Mouse (Mus musculus) liver, embryonic 16.5 days (tissue): ENCODE data around the gene Dhx37. TPM values are rescaled to one million over a fixed set of nuclear protein-coding genes. Genes with fewer than 3 reads are reported as not detected.

Experiments
- ATAC-seq: fragments of 200-750 bp; cut with Nextera tagmentation; 2 replicates; pipeline ENCODE4 v1.8.0; 2017; ENCODE audit warnings: low read depth, mild to moderate bottlenecking, moderate number of reproducible peaks, moderate library complexity
- H3K27ac ChIP-seq: fragments of 300-500 bp; sonication (generic); 2 replicates; pipeline ENCODE4 v1.5.1; 2014; ENCODE audit warnings: mild to moderate bottlenecking, low read length
- H3K27me3 ChIP-seq: fragments of 300-500 bp; sonication (generic); 2 replicates; pipeline ENCODE4 v1.6.1; 2014; ENCODE audit warnings: low read depth, low read length, mixed read lengths; ENCODE audit not compliant: control insufficient read depth, insufficient read depth
- H3K36me3 ChIP-seq: fragments of 300-500 bp; sonication (generic); 2 replicates; pipeline ENCODE4 v1.6.1; 2014; ENCODE audit warnings: mild to moderate bottlenecking; ENCODE audit not compliant: control insufficient read depth, insufficient read depth
- H3K4me1 ChIP-seq: fragments of 300-500 bp; sonication (generic); 2 replicates; pipeline ENCODE4 v1.6.1; 2014; ENCODE audit warnings: low read depth, low read length, mixed read lengths; ENCODE audit not compliant: control insufficient read depth
- H3K4me2 ChIP-seq: fragments of 300-500 bp; sonication (generic); 2 replicates; pipeline ENCODE4 v1.6.1; 2014; ENCODE audit warnings: low read depth, low read length, mixed read lengths
- H3K4me3 ChIP-seq: fragments of 300-500 bp; sonication (generic); 2 replicates; pipeline ENCODE4 v1.5.1; 2014; ENCODE audit warnings: low read depth, mild to moderate bottlenecking, low read length
- H3K9ac ChIP-seq: fragments of 300-500 bp; sonication (generic); 2 replicates; pipeline ENCODE4 v1.6.1; 2014; ENCODE audit warnings: low read depth, low read length
- H3K9me3 ChIP-seq: fragments of 300-500 bp; sonication (generic); replicated peaks from 2 replicates; pipeline ENCODE4 v1.6.1; 2016; ENCODE audit warnings: low read length; ENCODE audit not compliant: control insufficient read depth
- WGBS: fragments of 180-500 bp; shearing (Covaris S2); extraction: QIAGEN DNeasy Blood & Tissue Kit; methylation state at CpG from one replicate; pipeline ENCODE4 v1.1.7; 2014; ENCODE audit not compliant: insufficient replicate concordance; 5-methylcytosine and 5-hydroxymethylcytosine counted together
- polyA plus RNA-seq: library from polyadenylated mRNA; unstranded; fragments of >200 nt; fragmentation: Nextera tagmentation; extraction: Ambion mirVana; gene quantifications from 2 replicates; pipeline ENCODE4 v1.2.1, GENCODE M21; 2015

Dhx37 gene
- polyA plus RNA-seq, 1 experiment from 2014 or later = 4.2 TPM

DNA sequence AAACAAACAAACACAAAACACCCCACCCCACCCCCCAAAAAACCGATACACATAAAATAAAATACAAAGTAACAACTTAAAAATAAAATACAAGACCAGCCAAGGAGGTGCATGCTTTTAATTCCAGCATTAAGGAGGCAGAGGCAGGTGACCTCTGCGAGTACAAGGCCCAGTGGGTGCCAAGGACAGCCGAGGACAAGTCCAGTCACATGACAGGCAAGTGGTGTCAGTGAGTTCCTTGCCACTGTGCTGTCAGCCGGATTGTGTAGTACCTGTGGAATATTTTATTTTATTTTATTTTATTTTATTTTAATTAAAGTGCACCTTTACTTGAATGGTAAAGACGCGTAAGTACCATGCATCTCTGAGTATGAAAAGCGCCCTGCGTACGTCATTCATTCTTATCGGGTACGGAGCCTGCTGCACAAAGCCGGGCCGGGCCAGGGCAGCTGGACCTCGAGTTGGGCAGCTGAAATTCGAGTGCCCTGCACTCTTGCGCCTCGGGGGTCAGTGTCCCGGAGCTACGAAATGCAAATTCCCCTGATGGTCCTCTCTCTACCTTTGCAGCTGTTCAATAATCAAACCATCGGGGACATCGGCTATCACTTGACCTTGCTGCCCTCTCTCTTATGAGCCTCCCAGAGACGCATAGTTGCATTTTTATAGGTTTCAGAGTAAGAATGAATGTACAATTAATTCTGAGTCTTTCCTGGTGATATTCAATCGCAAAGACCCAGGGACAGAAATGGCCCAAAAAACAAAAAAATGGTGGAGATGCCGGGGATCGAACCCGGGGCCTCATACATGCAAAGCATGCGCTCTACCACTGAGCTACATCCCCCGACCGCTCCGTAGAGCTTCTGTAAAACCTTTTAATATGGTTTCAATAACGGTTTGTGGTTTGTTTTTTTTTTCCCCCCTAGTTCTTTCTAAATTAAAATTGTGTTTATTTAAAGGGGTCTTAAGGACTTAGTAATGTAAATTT lies 30.1 kb downstream of the Dhx37 start:
- Histone ChIP-seq H3K27me3 (peaks cover 15% of the 10 kb centered on the region; the same call in 1 of the 2 replicates), H3K4me1 (peaks cover 35% of the 10 kb centered on the region), H3K4me3 (peak overlapping the region; percentile 47), H3K4me2 (peak overlapping the region; percentile 96), H3K9me3 (no peaks in the 10 kb centered on the region), H3K9ac (peak overlapping the region; percentile 6; the same call in 1 of the 2 replicates), H3K36me3 (no peaks in the 10 kb centered on the region), H3K27ac (no peak overlapping the region)
- WGBS = 17% methylated on average over 31 of the region's 31 CpGs
- 0 out of 2 replicates have a peak, but pooled peaks have one; percentile 15 for ATAC-seq

- Histone ChIP-seq H3K9me3 (no peaks in the 10 kb centered on the region), H3K4me3 (0 out of 2 replicates have a peak overlapping the region, but pooled peaks have one; percentile 30), H3K27me3 (peaks cover 15% of the 10 kb centered on the region; the same call in 1 of the 2 replicates), H3K36me3 (no peaks in the 10 kb centered on the region), H3K4me2 (0 out of 2 replicates have a peak overlapping the region, but pooled peaks have one; percentile 42), H3K27ac (peak overlapping the region; percentile 64), H3K9ac (no peak overlapping the region), H3K4me1 (peaks cover 29% of the 10 kb centered on the region)
- 48% methylated on average over 6 of the region's 6 CpGs for WGBS
- ATAC-seq = no peak
These were observed 30.9 kb downstream of the Dhx37 start for GRCm38 (mm10) chr5:125402991-125403390.

DNA sequence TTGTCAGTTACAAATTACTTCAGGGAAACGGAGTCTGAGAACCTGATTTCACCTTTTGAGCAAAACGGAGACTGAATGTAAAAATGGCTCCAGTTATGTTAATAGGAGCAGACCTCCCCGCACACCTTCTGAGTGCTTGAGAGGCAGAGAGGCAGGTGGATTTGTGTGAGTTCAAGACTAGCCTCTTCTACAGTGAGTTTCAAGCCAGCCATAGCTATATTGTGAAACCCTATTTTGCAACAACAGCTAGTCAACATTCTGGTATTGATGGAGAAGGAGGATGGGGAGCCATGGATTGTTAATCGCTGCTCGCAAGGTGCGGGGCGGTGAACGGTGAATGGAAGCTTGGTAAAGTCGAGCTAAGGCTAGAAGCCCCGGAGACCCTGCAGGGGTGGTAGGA lies 31.4 kb downstream of the Dhx37 start:
- Histone ChIP-seq H3K9me3 (no peaks in the 10 kb centered on the region), H3K4me2 (peak overlapping the region; percentile 42; the same call in 1 of the 2 replicates), H3K36me3 (no peaks in the 10 kb centered on the region), H3K27ac (peak overlapping the region; percentile 64), H3K4me3 (peak overlapping the region; percentile 30; the same call in 1 of the 2 replicates), H3K9ac (no peak overlapping the region), H3K27me3 (peaks cover 15% of the 10 kb centered on the region; the same call in 1 of the 2 replicates), H3K4me1 (peaks cover 25% of the 10 kb centered on the region)
- WGBS = 52% methylated on average over 10 of the region's 10 CpGs
- no peak for ATAC-seq

GRCm38 (mm10) chr5:125400903-125401302 lies 33.0 kb downstream of the Dhx37 start:
- Histone ChIP-seq H3K27me3 (peaks cover 20% of the 10 kb centered on the region), H3K9me3 (no peaks in the 10 kb centered on the region), H3K36me3 (no peaks in the 10 kb centered on the region), H3K4me1 (peaks cover 11% of the 10 kb centered on the region), H3K27ac (no peak overlapping the region), H3K4me2 (no peak overlapping the region), H3K9ac (no peak overlapping the region), H3K4me3 (no peak overlapping the region)
- WGBS = 31% methylated on average over 7 of the region's 7 CpGs
- no peak for ATAC-seq

- no peak overlapping the region for H3K4me3 ChIP-seq
- H3K27me3 ChIP-seq = peaks cover 5% of the 10 kb centered on the region
- H3K4me1 ChIP-seq = peaks cover 41% of the 10 kb centered on the region
- WGBS = 52% methylated on average over 3 of the region's 3 CpGs
- H3K9ac ChIP-seq = no peak overlapping the region
- H3K36me3 ChIP-seq = no peaks in the 10 kb centered on the region
- no peak overlapping the region for H3K27ac ChIP-seq
- no peak for ATAC-seq
- no peaks in the 10 kb centered on the region for H3K9me3 ChIP-seq
- peak overlapping the region; percentile 69; the same call in 1 of the 2 replicates for H3K4me2 ChIP-seq
These were observed 38.9 kb downstream of the Dhx37 start for GRCm38 (mm10) chr5:125395008-125395407.

DNA sequence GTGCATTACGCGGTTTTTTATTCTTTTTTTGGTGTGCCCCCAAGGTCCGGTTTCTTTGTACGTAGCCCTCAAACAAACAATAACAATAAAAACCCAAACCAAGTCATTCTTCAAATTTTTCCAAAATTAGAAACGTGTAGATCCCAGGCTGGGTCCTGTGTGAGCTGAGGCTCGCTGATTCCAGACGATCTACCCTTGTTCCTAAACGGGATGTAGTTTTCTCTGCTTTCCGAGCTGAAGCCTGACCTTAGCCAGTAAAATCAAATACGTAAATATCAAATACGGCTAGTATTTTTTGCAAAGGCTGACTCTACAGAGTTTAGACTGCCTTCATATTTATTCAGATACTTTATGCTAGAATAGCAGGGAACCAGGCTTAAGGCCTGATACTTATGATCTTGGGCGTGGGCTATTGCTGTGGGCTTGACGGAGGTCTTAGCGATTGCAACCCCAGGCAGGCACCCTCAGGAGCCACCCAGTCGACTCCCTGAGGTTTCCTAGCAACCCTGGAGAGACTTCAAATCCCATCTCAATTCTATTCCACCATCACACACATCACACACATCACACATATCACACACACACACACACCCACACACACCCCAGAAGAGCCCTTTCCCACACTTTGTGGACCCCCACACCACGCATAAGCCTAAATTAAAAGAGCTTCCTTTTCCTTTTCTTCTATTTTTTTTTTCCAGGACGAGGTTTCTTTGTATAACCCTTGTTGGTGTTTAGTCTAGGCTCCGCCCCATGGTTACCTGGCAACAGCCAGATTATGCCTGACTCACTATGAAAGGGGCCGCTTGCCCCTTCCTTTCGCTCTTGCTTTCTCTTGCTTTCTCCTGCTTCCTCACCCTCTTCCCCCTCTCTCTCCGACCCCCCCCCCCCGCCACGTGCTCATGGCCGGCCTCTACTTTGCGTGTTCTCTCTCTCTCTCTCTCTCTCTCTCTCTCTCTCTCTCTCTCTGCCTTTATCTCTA lies 40.0 kb downstream of the Dhx37 start:
- Histone ChIP-seq H3K4me3 (peak overlapping the region; percentile 66), H3K27ac (peak overlapping the region; percentile 98), H3K27me3 (peaks cover 5% of the 10 kb centered on the region), H3K36me3 (no peaks in the 10 kb centered on the region), H3K9ac (peak overlapping the region; percentile 63), H3K4me2 (peak overlapping the region; percentile 69), H3K9me3 (no peaks in the 10 kb centered on the region), H3K4me1 (peaks cover 41% of the 10 kb centered on the region)
- 12% methylated on average over 20 of the region's 25 CpGs for WGBS
- no peak for ATAC-seq

- Histone ChIP-seq H3K4me2 (peak overlapping the region; percentile 69), H3K9me3 (no peaks in the 10 kb centered on the region), H3K4me3 (peak overlapping the region; percentile 66), H3K27me3 (peaks cover 5% of the 10 kb centered on the region), H3K4me1 (peaks cover 45% of the 10 kb centered on the region), H3K9ac (peak overlapping the region; percentile 63), H3K27ac (peak overlapping the region; percentile 98), H3K36me3 (peaks cover 3% of the 10 kb centered on the region; the same call in 1 of the 2 replicates)
- WGBS = under 1% methylated on average over 20 of the region's 20 CpGs
- ATAC-seq = peak; percentile 87
These were observed 40.8 kb downstream of the Dhx37 start for GRCm38 (mm10) chr5:125392977-125393621.

DNA sequence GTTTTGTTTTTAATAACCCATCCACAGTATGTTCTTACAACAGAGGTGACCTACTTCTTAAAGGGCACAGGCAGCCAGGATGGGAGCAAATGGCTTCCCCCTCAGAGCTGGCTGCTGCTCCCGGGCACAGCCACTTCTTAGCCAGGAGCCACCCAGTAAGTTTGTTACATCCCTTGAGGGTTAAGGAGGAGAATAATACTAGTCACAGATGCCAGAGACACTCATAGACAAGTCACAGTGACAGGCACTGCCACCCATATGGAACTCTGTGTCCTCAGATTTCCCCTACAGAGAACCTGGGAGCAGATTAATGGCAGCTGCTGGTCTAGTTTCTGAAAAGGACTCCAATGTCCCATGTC lies 41.3 kb downstream of the Dhx37 start:
- peaks cover 5% of the 10 kb centered on the region; the same call in 1 of the 2 replicates for H3K36me3 ChIP-seq
- no peak for ATAC-seq
- 55% methylated on average over 1 of the region's 1 CpGs for WGBS
- peak overlapping the region; percentile 69 for H3K4me2 ChIP-seq
- H3K9me3 ChIP-seq = no peaks in the 10 kb centered on the region
- H3K4me1 ChIP-seq = peaks cover 45% of the 10 kb centered on the region
- H3K4me3 ChIP-seq = peak overlapping the region; percentile 66
- peaks cover 5% of the 10 kb centered on the region for H3K27me3 ChIP-seq
- H3K9ac ChIP-seq = peak overlapping the region; percentile 59
- H3K27ac ChIP-seq = peak overlapping the region; percentile 98
